Mouse (Mus musculus): ENCODE measurements at regions not wholly inside any gene's neighbourhood (a gene's known extent, or its start where the extent isn't known, plus 50 kb on each side); places are given as distances from the start of the nearest gene placed in this dataset.

DNA sequence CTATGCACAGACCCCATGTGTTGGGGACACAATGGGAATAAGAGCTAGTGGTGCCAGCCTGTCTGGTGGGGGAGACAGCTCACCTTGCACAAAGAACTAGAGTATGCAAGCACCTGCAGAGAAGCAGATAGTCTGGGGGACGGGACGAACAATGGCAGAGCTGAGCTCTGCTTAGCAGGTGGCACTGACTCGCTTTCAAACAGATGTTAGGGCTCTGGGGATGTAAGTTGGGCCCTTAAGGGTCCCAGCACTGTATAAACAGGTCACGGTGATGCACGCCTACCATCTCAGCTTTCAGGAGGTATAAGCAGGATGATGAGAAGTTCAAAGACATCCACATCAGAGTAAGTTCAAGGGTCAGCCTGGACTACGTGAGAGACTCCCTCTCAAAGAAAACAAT, 289.5 kb downstream of the Maf start:
- no peaks in the 10 kb centered on the region for H3K9me3 ChIP-seq (replicated peaks)
- no peak for ATAC-seq
- no peaks in the 10 kb centered on the region for H3K36me3 ChIP-seq
- no peak overlapping the region for H3K9ac ChIP-seq
- H3K27me3 ChIP-seq (replicated peaks) = no peaks in the 10 kb centered on the region
- no peak overlapping the region for H3K27ac ChIP-seq
- 53% methylated on average over 6 of the region's 6 CpGs for WGBS (ENCODE audit: insufficient replicate concordance)
- H3K4me3 ChIP-seq = no peak overlapping the region
- H3K4me2 ChIP-seq = no peak overlapping the region
- H3K4me1 ChIP-seq = peaks cover 7% of the 10 kb centered on the region; the same call in 1 of the 2 replicates

- Histone ChIP-seq H3K4me2 (no peak overlapping the region), H3K4me3 (no peak overlapping the region), H3K4me1 (peaks cover 5% of the 10 kb centered on the region; the same call in 1 of the 2 replicates), H3K9me3 (replicated peaks) (no peaks in the 10 kb centered on the region), H3K9ac (no peak overlapping the region), H3K27ac (no peak overlapping the region), H3K36me3 (no peaks in the 10 kb centered on the region), H3K27me3 (replicated peaks) (no peaks in the 10 kb centered on the region)
- ATAC-seq = no peak
- WGBS (ENCODE audit: insufficient replicate concordance) = 12% methylated on average over 7 of the region's 7 CpGs
These were observed 293.5 kb downstream of the Maf start for GRCm38 (mm10) chr8:115414061-115414473.

GRCm38 (mm10) chr8:115411756-115412155, 295.8 kb downstream of the Maf start:
- Histone ChIP-seq H3K9me3 (replicated peaks) (no peaks in the 10 kb centered on the region), H3K36me3 (no peaks in the 10 kb centered on the region), H3K4me2 (no peak overlapping the region), H3K4me3 (no peak overlapping the region), H3K4me1 (peaks cover 5% of the 10 kb centered on the region; the same call in 1 of the 2 replicates), H3K9ac (no peak overlapping the region), H3K27me3 (replicated peaks) (no peaks in the 10 kb centered on the region), H3K27ac (no peak overlapping the region)
- 65% methylated on average over 5 of the region's 5 CpGs for WGBS (ENCODE audit: insufficient replicate concordance)
- no peak for ATAC-seq

DNA sequence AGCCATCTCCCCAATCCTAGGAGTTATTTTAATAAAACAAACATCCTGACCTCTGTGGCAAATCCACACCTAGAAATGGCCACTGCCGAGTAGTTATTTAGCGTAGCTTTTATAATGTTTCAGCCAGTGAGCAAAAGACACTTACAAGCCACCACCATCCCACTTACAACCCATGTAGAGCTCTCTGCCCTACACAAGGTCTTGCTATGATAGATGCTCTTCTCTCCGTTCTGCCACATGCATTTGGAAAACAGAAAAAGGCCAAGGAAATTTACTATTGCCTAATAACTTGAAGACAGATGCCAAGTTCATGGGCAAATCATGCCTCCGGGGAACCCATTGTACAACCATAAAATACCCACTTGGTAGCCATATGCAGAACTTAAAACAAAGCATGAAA, 296.5 kb downstream of the Maf start:
- H3K9me3 ChIP-seq (replicated peaks) = no peaks in the 10 kb centered on the region
- no peak overlapping the region for H3K4me3 ChIP-seq
- H3K9ac ChIP-seq = no peak overlapping the region
- H3K4me1 ChIP-seq = peaks cover 5% of the 10 kb centered on the region; the same call in 1 of the 2 replicates
- no peak for ATAC-seq
- H3K36me3 ChIP-seq = no peaks in the 10 kb centered on the region
- H3K27me3 ChIP-seq (replicated peaks) = no peaks in the 10 kb centered on the region
- 75% methylated on average over 4 of the region's 4 CpGs for WGBS (ENCODE audit: insufficient replicate concordance)
- no peak overlapping the region for H3K4me2 ChIP-seq
- no peak overlapping the region for H3K27ac ChIP-seq

- Histone ChIP-seq H3K4me3 (no peak overlapping the region), H3K27me3 (replicated peaks) (no peaks in the 10 kb centered on the region), H3K27ac (no peak overlapping the region), H3K4me2 (no peak overlapping the region), H3K9ac (no peak overlapping the region), H3K9me3 (replicated peaks) (no peaks in the 10 kb centered on the region), H3K4me1 (peaks cover 5% of the 10 kb centered on the region; the same call in 1 of the 2 replicates), H3K36me3 (no peaks in the 10 kb centered on the region)
- ATAC-seq = no peak
- WGBS (ENCODE audit: insufficient replicate concordance) = 85% methylated on average over 3 of the region's 3 CpGs
These were observed 297.4 kb downstream of the Maf start for GRCm38 (mm10) chr8:115410191-115410590.

DNA sequence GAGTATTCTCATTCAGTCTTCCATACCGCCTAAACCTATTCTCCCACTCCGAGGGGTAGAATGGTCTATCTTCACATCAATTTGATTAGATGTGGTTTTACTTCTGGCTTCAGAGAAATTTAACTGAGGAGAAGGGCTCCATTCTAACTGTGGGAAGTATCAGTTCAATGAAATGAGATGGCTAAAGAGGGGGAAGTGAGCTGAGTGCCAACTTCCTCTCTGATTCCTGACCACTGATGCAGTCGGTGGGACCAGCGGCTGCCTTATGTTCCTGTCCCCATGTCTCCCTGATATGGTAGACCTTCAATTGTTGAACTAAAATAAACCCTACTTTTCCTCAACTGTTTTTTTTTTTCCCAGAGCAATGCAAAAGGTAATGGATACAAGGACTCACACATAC, 300.1 kb downstream of the Maf start:
- Histone ChIP-seq H3K4me2 (no peak overlapping the region), H3K9me3 (replicated peaks) (no peaks in the 10 kb centered on the region), H3K27me3 (replicated peaks) (no peaks in the 10 kb centered on the region; the same call in 1 of the 2 replicates), H3K36me3 (no peaks in the 10 kb centered on the region), H3K4me1 (no peaks in the 10 kb centered on the region), H3K9ac (no peak overlapping the region), H3K4me3 (no peak overlapping the region), H3K27ac (no peak overlapping the region)
- WGBS (ENCODE audit: insufficient replicate concordance) = 45% methylated on average over 4 of the region's 4 CpGs
- no peak for ATAC-seq

DNA sequence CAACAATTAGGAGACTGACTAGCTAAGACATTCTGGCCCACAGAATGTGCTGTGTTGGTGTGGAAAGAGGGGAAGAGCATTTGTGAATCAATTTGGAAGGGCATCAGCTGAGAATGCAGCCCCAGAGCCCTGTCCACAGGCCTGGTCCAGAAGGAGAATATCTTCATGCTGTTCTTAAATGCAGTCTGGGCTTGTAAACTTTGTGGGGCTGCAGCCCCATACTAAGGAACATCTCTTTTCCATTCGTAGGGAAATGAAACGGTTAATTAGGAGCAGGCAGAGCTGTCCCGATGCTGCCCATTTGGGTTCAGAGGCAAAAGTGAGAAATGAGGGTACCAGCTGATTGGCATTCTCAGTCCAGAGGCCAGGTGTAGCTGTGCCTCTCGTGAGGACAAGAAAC, 304.0 kb downstream of the Maf start:
- Histone ChIP-seq H3K9me3 (replicated peaks) (no peaks in the 10 kb centered on the region), H3K27ac (no peak overlapping the region), H3K36me3 (no peaks in the 10 kb centered on the region), H3K4me3 (no peak overlapping the region), H3K27me3 (replicated peaks) (no peaks in the 10 kb centered on the region; the same call in 1 of the 2 replicates), H3K4me1 (no peaks in the 10 kb centered on the region), H3K9ac (no peak overlapping the region), H3K4me2 (no peak overlapping the region)
- ATAC-seq = no peak
- WGBS (ENCODE audit: insufficient replicate concordance) = 48% methylated on average over 4 of the region's 4 CpGs

GRCm38 (mm10) chr8:115402471-115403197, 305.0 kb downstream of the Maf start:
- H3K27ac ChIP-seq = no peak overlapping the region
- H3K36me3 ChIP-seq = no peaks in the 10 kb centered on the region
- no peak overlapping the region for H3K4me2 ChIP-seq
- ATAC-seq = no peak
- no peak overlapping the region for H3K9ac ChIP-seq
- no peak overlapping the region for H3K4me3 ChIP-seq
- no peaks in the 10 kb centered on the region; the same call in 1 of the 2 replicates for H3K27me3 ChIP-seq (replicated peaks)
- no peaks in the 10 kb centered on the region for H3K9me3 ChIP-seq (replicated peaks)
- WGBS (ENCODE audit: insufficient replicate concordance) = 57% methylated on average over 10 of the region's 10 CpGs
- no peaks in the 10 kb centered on the region for H3K4me1 ChIP-seq

Data from liver, embryonic 12.5 days (tissue).